Mouse (Mus musculus): ENCODE data around the gene Plcb2. TPM values are rescaled to one million over a fixed set of nuclear protein-coding genes. Genes with fewer than 3 reads are reported as not detected.

Gene Plcb2
- 1.4 and 1.6 TPM in 2 replicates for polyA plus RNA-seq (2014; fragmentation: Nextera tagmentation; extraction: Ambion mirVana)

- WGBS: 11% methylated on average over 7 of the region's 7 CpGs
- no peak within 1 kb of the TSS for H3K9ac ChIP-seq (ENCODE audit: low read length)
Measured at GRCm38 (mm10) chr2:118728337-118728736, at the start of gene Plcb2. TSS of gene Plcb2 (minus strand) at chr2:118728438.

GRCm38 (mm10) chr2:118776295-118776694 is 48.1 kb upstream of the Plcb2 start:
- WGBS: 68% methylated on average over 2 of the region's 2 CpGs
- ATAC-seq (replicated peaks; ENCODE audit: low FRiP score, low TSS enrichment, low read depth) (no peak), DNase-seq (ENCODE audit: low spot score) (no peak)
- no peaks in the 10 kb centered on the region for H3K36me3 ChIP-seq (ENCODE audit: control insufficient read depth, insufficient read depth, low read length)
- H3K4me3 ChIP-seq (ENCODE audit: low read depth, low read length): no peak overlapping the region
- no peaks in the 10 kb centered on the region for H3K9me3 ChIP-seq (ENCODE audit: control insufficient read depth, low read length)
- no peaks in the 10 kb centered on the region for H3K4me1 ChIP-seq (replicated peaks; ENCODE audit: control insufficient read depth, insufficient read depth, low read length)
- no peak overlapping the region for H3K27ac ChIP-seq (ENCODE audit: low read depth)
- H3K4me2 ChIP-seq (ENCODE audit: low read length): no peak overlapping the region
- H3K9ac ChIP-seq (ENCODE audit: low read length): no peak overlapping the region
- no peaks in the 10 kb centered on the region for H3K27me3 ChIP-seq (replicated peaks; ENCODE audit: control insufficient read depth, insufficient read depth, low read length)

More at GRCm38 (mm10) chr2:118728337-118728736, at the start of gene Plcb2:
- Histone ChIP-seq H3K4me2 (ENCODE audit: low read length) (peak within 1 kb of the TSS; percentile 43), H3K27ac (ENCODE audit: low read depth) (peak within 1 kb of the TSS; percentile 64; the same call in 1 of the 2 replicates), H3K36me3 (ENCODE audit: control insufficient read depth, insufficient read depth, low read length) (no peaks in the 10 kb centered on the region), H3K9me3 (ENCODE audit: control insufficient read depth, low read length) (no peaks in the 10 kb centered on the region), H3K27me3 (replicated peaks; ENCODE audit: control insufficient read depth, insufficient read depth, low read length) (no peaks in the 10 kb centered on the region), H3K4me1 (replicated peaks; ENCODE audit: control insufficient read depth, insufficient read depth, low read length) (peaks cover 32% of the 10 kb centered on the region), H3K4me3 (ENCODE audit: low read depth, low read length) (0 out of 2 replicates have a peak within 1 kb of the TSS, but pooled peaks have one; percentile 10)
- ATAC-seq (replicated peaks; ENCODE audit: low FRiP score, low TSS enrichment, low read depth) (peak; percentile 54), DNase-seq (ENCODE audit: low spot score) (peak; percentile 68)

GRCm38 (mm10) chr2:118775846-118776245 is 47.6 kb upstream of the Plcb2 start:
- WGBS: 65% methylated on average over 4 of the region's 4 CpGs

GRCm38 (mm10) chr2:118775396-118775795 is 47.2 kb upstream of the Plcb2 start:
- DNase-seq (ENCODE audit: low spot score): no peak
- H3K27me3 ChIP-seq (replicated peaks; ENCODE audit: control insufficient read depth, insufficient read depth, low read length): no peaks in the 10 kb centered on the region
- H3K36me3 ChIP-seq (ENCODE audit: control insufficient read depth, insufficient read depth, low read length): no peaks in the 10 kb centered on the region
- no peaks in the 10 kb centered on the region for H3K9me3 ChIP-seq (ENCODE audit: control insufficient read depth, low read length)
- WGBS: 50% methylated on average over 1 of the region's 1 CpGs
- H3K4me2 ChIP-seq (ENCODE audit: low read length): no peak overlapping the region
- no peak overlapping the region for H3K27ac ChIP-seq (ENCODE audit: low read depth)
- ATAC-seq (replicated peaks; ENCODE audit: low FRiP score, low TSS enrichment, low read depth): no peak
- no peaks in the 10 kb centered on the region for H3K4me1 ChIP-seq (replicated peaks; ENCODE audit: control insufficient read depth, insufficient read depth, low read length)
- no peak overlapping the region for H3K4me3 ChIP-seq (ENCODE audit: low read depth, low read length)
- no peak overlapping the region for H3K9ac ChIP-seq (ENCODE audit: low read length)

More at GRCm38 (mm10) chr2:118775846-118776245, 47.6 kb upstream of the Plcb2 start:
- no peaks in the 10 kb centered on the region for H3K4me1 ChIP-seq (replicated peaks; ENCODE audit: control insufficient read depth, insufficient read depth, low read length)
- H3K9me3 ChIP-seq (ENCODE audit: control insufficient read depth, low read length): no peaks in the 10 kb centered on the region
- H3K9ac ChIP-seq (ENCODE audit: low read length): no peak overlapping the region
- no peaks in the 10 kb centered on the region for H3K27me3 ChIP-seq (replicated peaks; ENCODE audit: control insufficient read depth, insufficient read depth, low read length)
- DNase-seq (ENCODE audit: low spot score) (no peak), ATAC-seq (replicated peaks; ENCODE audit: low FRiP score, low TSS enrichment, low read depth) (no peak)
- H3K4me2 ChIP-seq (ENCODE audit: low read length): no peak overlapping the region
- H3K4me3 ChIP-seq (ENCODE audit: low read depth, low read length): no peak overlapping the region
- H3K27ac ChIP-seq (ENCODE audit: low read depth): no peak overlapping the region
- no peaks in the 10 kb centered on the region for H3K36me3 ChIP-seq (ENCODE audit: control insufficient read depth, insufficient read depth, low read length)

GRCm38 (mm10) chr2:118774536-118774935 is 46.3 kb upstream of the Plcb2 start:
- no peak overlapping the region for H3K9ac ChIP-seq (ENCODE audit: low read length)
- H3K27ac ChIP-seq (ENCODE audit: low read depth): no peak overlapping the region
- H3K9me3 ChIP-seq (ENCODE audit: control insufficient read depth, low read length): no peaks in the 10 kb centered on the region
- no peak overlapping the region for H3K4me3 ChIP-seq (ENCODE audit: low read depth, low read length)
- H3K36me3 ChIP-seq (ENCODE audit: control insufficient read depth, insufficient read depth, low read length): no peaks in the 10 kb centered on the region
- 0 out of 2 replicates have a peak, but pooled peaks have one; percentile 24 for ATAC-seq (replicated peaks; ENCODE audit: low FRiP score, low TSS enrichment, low read depth)
- 69% methylated on average over 2 of the region's 2 CpGs for WGBS
- H3K4me1 ChIP-seq (replicated peaks; ENCODE audit: control insufficient read depth, insufficient read depth, low read length): no peaks in the 10 kb centered on the region
- H3K4me2 ChIP-seq (ENCODE audit: low read length): no peak overlapping the region
- DNase-seq (ENCODE audit: low spot score): no peak
- no peaks in the 10 kb centered on the region for H3K27me3 ChIP-seq (replicated peaks; ENCODE audit: control insufficient read depth, insufficient read depth, low read length)

GRCm38 (mm10) chr2:118772158-118772874 is 44.1 kb upstream of the Plcb2 start, which contains the start of gene Phgr1:
TSS of gene Phgr1 (plus strand) at chr2:118772769.
- WGBS: 73% methylated on average over 6 of the region's 6 CpGs

GRCm38 (mm10) chr2:118766041-118767033 is 38.1 kb upstream of the Plcb2 start:
- H3K27me3 ChIP-seq (replicated peaks; ENCODE audit: control insufficient read depth, insufficient read depth, low read length): no peaks in the 10 kb centered on the region
- DNase-seq (ENCODE audit: low spot score): no peak
- H3K27ac ChIP-seq (ENCODE audit: low read depth): no peak overlapping the region
- no peak for ATAC-seq (replicated peaks; ENCODE audit: low FRiP score, low TSS enrichment, low read depth)
- H3K4me1 ChIP-seq (replicated peaks; ENCODE audit: control insufficient read depth, insufficient read depth, low read length): peaks cover 25% of the 10 kb centered on the region
- no peak overlapping the region for H3K4me3 ChIP-seq (ENCODE audit: low read depth, low read length)
- H3K9ac ChIP-seq (ENCODE audit: low read length): no peak overlapping the region
- H3K36me3 ChIP-seq (ENCODE audit: control insufficient read depth, insufficient read depth, low read length): no peaks in the 10 kb centered on the region
- no peak overlapping the region for H3K4me2 ChIP-seq (ENCODE audit: low read length)
- no peaks in the 10 kb centered on the region for H3K9me3 ChIP-seq (ENCODE audit: control insufficient read depth, low read length)
- 77% methylated on average over 10 of the region's 10 CpGs for WGBS

More at GRCm38 (mm10) chr2:118772158-118772874, 44.1 kb upstream of the Plcb2 start, which contains the start of gene Phgr1:
- H3K4me2 ChIP-seq (ENCODE audit: low read length): no peak within 1 kb of the TSS
- H3K9ac ChIP-seq (ENCODE audit: low read length): no peak within 1 kb of the TSS
- 0 out of 2 replicates have a peak, but pooled peaks cover 3% of the 10 kb centered on the region for H3K4me1 ChIP-seq (replicated peaks; ENCODE audit: control insufficient read depth, insufficient read depth, low read length)
- H3K9me3 ChIP-seq (ENCODE audit: control insufficient read depth, low read length): no peaks in the 10 kb centered on the region
- H3K4me3 ChIP-seq (ENCODE audit: low read depth, low read length): no peak within 1 kb of the TSS
- H3K27me3 ChIP-seq (replicated peaks; ENCODE audit: control insufficient read depth, insufficient read depth, low read length): no peaks in the 10 kb centered on the region
- DNase-seq (ENCODE audit: low spot score) (no peak), ATAC-seq (replicated peaks; ENCODE audit: low FRiP score, low TSS enrichment, low read depth) (peak; percentile 79)
- H3K27ac ChIP-seq (ENCODE audit: low read depth): no peak within 1 kb of the TSS
- H3K36me3 ChIP-seq (ENCODE audit: control insufficient read depth, insufficient read depth, low read length): no peaks in the 10 kb centered on the region

- WGBS: 87% methylated on average over 5 of the region's 5 CpGs
- Histone ChIP-seq H3K4me3 (ENCODE audit: low read depth, low read length) (no peak overlapping the region), H3K4me2 (ENCODE audit: low read length) (no peak overlapping the region), H3K4me1 (replicated peaks; ENCODE audit: control insufficient read depth, insufficient read depth, low read length) (peaks cover 29% of the 10 kb centered on the region), H3K36me3 (ENCODE audit: control insufficient read depth, insufficient read depth, low read length) (no peaks in the 10 kb centered on the region), H3K9ac (ENCODE audit: low read length) (no peak overlapping the region), H3K27me3 (replicated peaks; ENCODE audit: control insufficient read depth, insufficient read depth, low read length) (no peaks in the 10 kb centered on the region), H3K9me3 (ENCODE audit: control insufficient read depth, low read length) (no peaks in the 10 kb centered on the region), H3K27ac (ENCODE audit: low read depth) (no peak overlapping the region)
- no peak for ATAC-seq (replicated peaks; ENCODE audit: low FRiP score, low TSS enrichment, low read depth)
- no peak for DNase-seq (ENCODE audit: low spot score)
Measured at GRCm38 (mm10) chr2:118764875-118765274, 36.6 kb upstream of the Plcb2 start.
